Mouse (Mus musculus): Measurements from ENCODE around the gene Ubac2. TPM values are rescaled to one million over a fixed set of nuclear protein-coding genes. Genes with fewer than 3 reads are reported as not detected.

The Ubac2 gene
- polyA plus RNA-seq, 1 experiment: 47.1 TPM

GRCm38 (mm10) chr14:121967095-121967494 lies 88.7 kb downstream of the Ubac2 start:
- TF ChIP-seq POLR2A (IDR thresholded peaks at IDR 0.05; ENCODE audit: borderline replicate concordance, extremely low read depth, low read depth, low read length) (no peak), CTCF (IDR thresholded peaks at IDR 0.05; ENCODE audit: insufficient read depth, low read length) (no peak)
- DNase-seq: no peak
- WGBS: 75% methylated on average over 4 of the region's 4 CpGs

GRCm38 (mm10) chr14:121970402-121970801 lies 92.0 kb downstream of the Ubac2 start:
- no peak overlapping the region for H3K4me3 ChIP-seq (replicated peaks; ENCODE audit: extremely low read depth, low read depth, low read length)
- peaks cover 2% of the 10 kb centered on the region; the same call in 1 of the 2 replicates for H3K4me1 ChIP-seq (ENCODE audit: control insufficient read depth, insufficient read depth, low read length)
- WGBS: 83% methylated on average over 1 of the region's 1 CpGs
- no peak for TF ChIP-seq POLR2A (IDR thresholded peaks at IDR 0.05; ENCODE audit: borderline replicate concordance, extremely low read depth, low read depth, low read length)
- TF ChIP-seq CTCF (IDR thresholded peaks at IDR 0.05; ENCODE audit: insufficient read depth, low read length): no peak
- no peak for DNase-seq

More at GRCm38 (mm10) chr14:121967095-121967494, 88.7 kb downstream of the Ubac2 start:
- peaks cover 10% of the 10 kb centered on the region for H3K4me1 ChIP-seq (ENCODE audit: control insufficient read depth, insufficient read depth, low read length)
- no peak overlapping the region for H3K4me3 ChIP-seq (replicated peaks; ENCODE audit: extremely low read depth, low read depth, low read length)

- TF ChIP-seq CTCF (IDR thresholded peaks at IDR 0.05; ENCODE audit: insufficient read depth, low read length) (no peak), POLR2A (IDR thresholded peaks at IDR 0.05; ENCODE audit: borderline replicate concordance, extremely low read depth, low read depth, low read length) (no peak)
- WGBS: 85% methylated on average over 10 of the region's 10 CpGs
- DNase-seq: no peak
Observed at GRCm38 (mm10) chr14:121973114-121973513, 94.7 kb downstream of the Ubac2 start.

GRCm38 (mm10) chr14:121981531-121981930 lies 103.1 kb downstream of the Ubac2 start:
- no peak for DNase-seq
- Histone ChIP-seq H3K4me3 (replicated peaks; ENCODE audit: extremely low read depth, low read depth, low read length) (no peak overlapping the region), H3K4me1 (ENCODE audit: control insufficient read depth, insufficient read depth, low read length) (0 out of 2 replicates have a peak, but pooled peaks cover 3% of the 10 kb centered on the region)
- 77% methylated on average over 1 of the region's 1 CpGs for WGBS
- no peak for TF ChIP-seq CTCF (IDR thresholded peaks at IDR 0.05; ENCODE audit: insufficient read depth, low read length)
- no peak for TF ChIP-seq POLR2A (IDR thresholded peaks at IDR 0.05; ENCODE audit: borderline replicate concordance, extremely low read depth, low read depth, low read length)

More at GRCm38 (mm10) chr14:121973114-121973513, 94.7 kb downstream of the Ubac2 start:
- Histone ChIP-seq H3K4me3 (replicated peaks; ENCODE audit: extremely low read depth, low read depth, low read length) (no peak overlapping the region), H3K4me1 (ENCODE audit: control insufficient read depth, insufficient read depth, low read length) (no peaks in the 10 kb centered on the region)

GRCm38 (mm10) chr14:121983009-121983933 lies 104.9 kb downstream of the Ubac2 start:
- H3K4me3 ChIP-seq (replicated peaks; ENCODE audit: extremely low read depth, low read depth, low read length): no peak overlapping the region
- TF ChIP-seq CTCF (IDR thresholded peaks at IDR 0.05; ENCODE audit: insufficient read depth, low read length) (no peak), POLR2A (IDR thresholded peaks at IDR 0.05; ENCODE audit: borderline replicate concordance, extremely low read depth, low read depth, low read length) (no peak)
- H3K4me1 ChIP-seq (ENCODE audit: control insufficient read depth, insufficient read depth, low read length): 0 out of 2 replicates have a peak, but pooled peaks cover 3% of the 10 kb centered on the region
- 37% methylated on average over 8 of the region's 8 CpGs for WGBS
- no peak for DNase-seq

GRCm38 (mm10) chr14:121985477-121985876 lies 107.1 kb downstream of the Ubac2 start:
- Histone ChIP-seq H3K4me1 (ENCODE audit: control insufficient read depth, insufficient read depth, low read length) (0 out of 2 replicates have a peak, but pooled peaks cover 3% of the 10 kb centered on the region), H3K4me3 (replicated peaks; ENCODE audit: extremely low read depth, low read depth, low read length) (no peak overlapping the region)
- no peak for DNase-seq
- TF ChIP-seq POLR2A (IDR thresholded peaks at IDR 0.05; ENCODE audit: borderline replicate concordance, extremely low read depth, low read depth, low read length) (no peak), CTCF (IDR thresholded peaks at IDR 0.05; ENCODE audit: insufficient read depth, low read length) (no peak)
- WGBS: 52% methylated on average over 3 of the region's 3 CpGs

- no peak for TF ChIP-seq CTCF (IDR thresholded peaks at IDR 0.05; ENCODE audit: insufficient read depth, low read length)
- TF ChIP-seq POLR2A (IDR thresholded peaks at IDR 0.05; ENCODE audit: borderline replicate concordance, extremely low read depth, low read depth, low read length): no peak
- 74% methylated on average over 6 of the region's 6 CpGs for WGBS
- 0 out of 2 replicates have a peak, but pooled peaks cover 3% of the 10 kb centered on the region for H3K4me1 ChIP-seq (ENCODE audit: control insufficient read depth, insufficient read depth, low read length)
- H3K4me3 ChIP-seq (replicated peaks; ENCODE audit: extremely low read depth, low read depth, low read length): no peak overlapping the region
- DNase-seq: no peak
Observed at GRCm38 (mm10) chr14:121986028-121986427, 107.6 kb downstream of the Ubac2 start.

- WGBS: 82% methylated on average over 1 of the region's 1 CpGs
- TF ChIP-seq POLR2A (IDR thresholded peaks at IDR 0.05; ENCODE audit: borderline replicate concordance, extremely low read depth, low read depth, low read length): no peak
- no peak for TF ChIP-seq CTCF (IDR thresholded peaks at IDR 0.05; ENCODE audit: insufficient read depth, low read length)
- peaks cover 5% of the 10 kb centered on the region for H3K4me1 ChIP-seq (ENCODE audit: control insufficient read depth, insufficient read depth, low read length)
Observed at GRCm38 (mm10) chr14:121987287-121987686, 108.9 kb downstream of the Ubac2 start.

GRCm38 (mm10) chr14:121987691-121988090 lies 109.3 kb downstream of the Ubac2 start:
- peaks cover 6% of the 10 kb centered on the region for H3K4me1 ChIP-seq (ENCODE audit: control insufficient read depth, insufficient read depth, low read length)
- no peak overlapping the region for H3K4me3 ChIP-seq (replicated peaks; ENCODE audit: extremely low read depth, low read depth, low read length)
- no peak for DNase-seq
- WGBS: 75% methylated on average over 4 of the region's 4 CpGs
- no peak for TF ChIP-seq POLR2A (IDR thresholded peaks at IDR 0.05; ENCODE audit: borderline replicate concordance, extremely low read depth, low read depth, low read length)
- TF ChIP-seq CTCF (IDR thresholded peaks at IDR 0.05; ENCODE audit: insufficient read depth, low read length): no peak

More at GRCm38 (mm10) chr14:121987287-121987686, 108.9 kb downstream of the Ubac2 start:
- H3K4me3 ChIP-seq (replicated peaks; ENCODE audit: extremely low read depth, low read depth, low read length): no peak overlapping the region
- no peak for DNase-seq

All from lung, adult 2 months (tissue).